Mouse (Mus musculus): Measurements from ENCODE around the gene Ncor2. TPM values are rescaled to one million over a fixed set of nuclear protein-coding genes. Genes with fewer than 3 reads are reported as not detected.

Gene Ncor2
- total RNA-seq, 1 experiment, result 19.9 TPM

DNA sequence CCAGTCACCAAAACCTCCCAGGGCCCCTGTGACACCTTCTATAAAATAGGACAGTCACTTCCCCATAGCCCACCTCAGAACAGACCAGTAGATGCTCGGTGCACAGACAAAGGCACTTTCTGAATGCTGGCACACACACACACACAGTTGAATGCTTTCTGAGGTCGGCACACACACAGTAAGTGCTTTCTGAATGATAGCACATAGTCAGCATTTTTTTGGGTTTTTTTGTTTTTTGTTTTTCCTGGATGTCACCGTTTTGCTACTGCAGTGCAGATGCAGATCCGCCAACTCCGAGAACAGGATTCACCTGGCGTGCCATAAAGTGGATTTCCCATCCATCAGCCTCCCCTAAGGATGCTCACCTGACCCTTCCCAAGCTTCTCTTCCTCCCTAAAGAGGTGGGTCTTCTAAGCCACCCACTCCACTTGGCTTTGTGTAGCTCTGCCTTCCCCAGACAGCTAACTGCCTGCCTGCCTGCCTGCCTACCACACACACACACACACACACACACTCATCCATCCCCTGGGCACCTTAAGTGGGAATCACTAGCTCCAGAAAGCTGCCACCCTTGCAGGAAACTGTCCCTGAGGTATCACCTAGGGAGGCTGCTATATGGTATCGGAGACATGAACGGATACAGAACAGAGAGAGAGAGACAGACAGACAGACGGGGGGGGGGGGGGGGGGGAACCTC lies 3.2 kb downstream of the Ncor2 start:
- Histone ChIP-seq H3K36me3 (ENCODE audit: control insufficient read depth, insufficient read depth, low read length, poor library complexity, severe bottlenecking) (peaks cover 1% of the 10 kb centered on the region; the same call in 1 of the 2 replicates), H3K4me1 (ENCODE audit: control insufficient read depth in 2 of 2, insufficient read depth in 2 of 2, low read length in 2 of 2, poor library complexity in 1 of 2) (peaks cover 2 to 48% of the 10 kb centered on the region in 2 experiments; a peak in 2 of 4 replicates), H3K4me3 (ENCODE audit: insufficient read depth in 1 of 2, low read depth in 1 of 2, low read length in 2 of 2, poor library complexity in 1 of 2, severe bottlenecking in 1 of 2) (no peak overlapping the region), H3K9ac (ENCODE audit: insufficient read depth, low read depth, low read length, poor library complexity, severe bottlenecking) (no peak overlapping the region), H3K27ac (ENCODE audit: insufficient read depth, low read depth, low read length, poor library complexity, severe bottlenecking) (no peak overlapping the region), H3K9me3 (ENCODE audit: control insufficient read depth, insufficient read depth, low read depth, low read length) (no peaks in the 10 kb centered on the region)
- peak; percentile 45; the same call in 1 of the 2 replicates for TF ChIP-seq MAFK (IDR thresholded peaks at IDR 0.05; ENCODE audit: insufficient read depth, low read depth, low read length)
- TF ChIP-seq ZC3H11A (IDR thresholded peaks at IDR 0.05; ENCODE audit: borderline replicate concordance, low read depth, low read length), result no peak
- DNase-seq (ENCODE audit: low read depth, low spot score), result no peak
- in situ Hi-C loops (cut with MboI; ENCODE audit: low sequenced_read_pairs in 2 of 2, unreplicated experiment in 2 of 2), result no loop called here

GRCm38 (mm10) chr5:125174726-125175672 lies 4.0 kb downstream of the Ncor2 start:
- no peak for DNase-seq (ENCODE audit: low read depth, low spot score)
- H3K27ac ChIP-seq (ENCODE audit: insufficient read depth, low read depth, low read length, poor library complexity, severe bottlenecking), result no peak overlapping the region
- peaks cover 1% of the 10 kb centered on the region; the same call in 1 of the 2 replicates for H3K36me3 ChIP-seq (ENCODE audit: control insufficient read depth, insufficient read depth, low read length, poor library complexity, severe bottlenecking)
- in situ Hi-C loops (cut with MboI; ENCODE audit: low sequenced_read_pairs in 2 of 2, unreplicated experiment in 2 of 2), result no loop called here
- H3K4me3 ChIP-seq (ENCODE audit: insufficient read depth in 1 of 2, low read depth in 1 of 2, low read length in 2 of 2, poor library complexity in 1 of 2, severe bottlenecking in 1 of 2), result no peak overlapping the region
- peaks cover 5 to 49% of the 10 kb centered on the region in 2 experiments; a peak in 3 of 4 replicates for H3K4me1 ChIP-seq (ENCODE audit: control insufficient read depth in 2 of 2, insufficient read depth in 2 of 2, low read length in 2 of 2, poor library complexity in 1 of 2)
- TF ChIP-seq ZC3H11A (IDR thresholded peaks at IDR 0.05; ENCODE audit: borderline replicate concordance, low read depth, low read length) (no peak), MAFK (IDR thresholded peaks at IDR 0.05; ENCODE audit: insufficient read depth, low read depth, low read length) (no peak), ZNF384 (IDR thresholded peaks at IDR 0.05; ENCODE audit: low read depth, low read length) (no peak), HCFC1 (IDR thresholded peaks at IDR 0.05; ENCODE audit: borderline replicate concordance, insufficient read depth, low read length) (no peak), CHD2 (IDR thresholded peaks at IDR 0.05; ENCODE audit: low read depth, low read length) (no peak)
- no peaks in the 10 kb centered on the region for H3K9me3 ChIP-seq (ENCODE audit: control insufficient read depth, insufficient read depth, low read depth, low read length)
- H3K9ac ChIP-seq (ENCODE audit: insufficient read depth, low read depth, low read length, poor library complexity, severe bottlenecking), result no peak overlapping the region

GRCm38 (mm10) chr5:125173868-125174267 lies 5.2 kb downstream of the Ncor2 start:
- in situ Hi-C loops (cut with MboI; ENCODE audit: low sequenced_read_pairs in 2 of 2, unreplicated experiment in 2 of 2), result no loop called here
- H3K9ac ChIP-seq (ENCODE audit: insufficient read depth, low read depth, low read length, poor library complexity, severe bottlenecking), result no peak overlapping the region
- peaks cover 4% of the 10 kb centered on the region; the same call in 1 of the 2 replicates for H3K36me3 ChIP-seq (ENCODE audit: control insufficient read depth, insufficient read depth, low read length, poor library complexity, severe bottlenecking)
- no peaks in the 10 kb centered on the region for H3K9me3 ChIP-seq (ENCODE audit: control insufficient read depth, insufficient read depth, low read depth, low read length)
- H3K27ac ChIP-seq (ENCODE audit: insufficient read depth, low read depth, low read length, poor library complexity, severe bottlenecking), result no peak overlapping the region
- no peak for TF ChIP-seq HCFC1 (IDR thresholded peaks at IDR 0.05; ENCODE audit: borderline replicate concordance, insufficient read depth, low read length)
- no peak for TF ChIP-seq ZC3H11A (IDR thresholded peaks at IDR 0.05; ENCODE audit: borderline replicate concordance, low read depth, low read length)
- TF ChIP-seq MAFK (IDR thresholded peaks at IDR 0.05; ENCODE audit: insufficient read depth, low read depth, low read length), result no peak
- TF ChIP-seq ZNF384 (IDR thresholded peaks at IDR 0.05; ENCODE audit: low read depth, low read length), result no peak
- DNase-seq (ENCODE audit: low read depth, low spot score), result no peak
- no peak overlapping the region for H3K4me3 ChIP-seq (ENCODE audit: insufficient read depth in 1 of 2, low read depth in 1 of 2, low read length in 2 of 2, poor library complexity in 1 of 2, severe bottlenecking in 1 of 2)
- H3K4me1 ChIP-seq (ENCODE audit: control insufficient read depth in 2 of 2, insufficient read depth in 2 of 2, low read length in 2 of 2, poor library complexity in 1 of 2), result peaks cover 5 to 44% of the 10 kb centered on the region in 2 experiments; a peak in 3 of 4 replicates

GRCm38 (mm10) chr5:125172831-125173615 lies 6.0 kb downstream of the Ncor2 start:
- TF ChIP-seq MAFK (IDR thresholded peaks at IDR 0.05; ENCODE audit: insufficient read depth, low read depth, low read length) (no peak), CHD2 (IDR thresholded peaks at IDR 0.05; ENCODE audit: low read depth, low read length) (no peak), HCFC1 (IDR thresholded peaks at IDR 0.05; ENCODE audit: borderline replicate concordance, insufficient read depth, low read length) (no peak), ZNF384 (IDR thresholded peaks at IDR 0.05; ENCODE audit: low read depth, low read length) (no peak), ZC3H11A (IDR thresholded peaks at IDR 0.05; ENCODE audit: borderline replicate concordance, low read depth, low read length) (no peak)
- in situ Hi-C loops (cut with MboI; ENCODE audit: low sequenced_read_pairs in 2 of 2, unreplicated experiment in 2 of 2), result no loop called here
- no peaks in the 10 kb centered on the region for H3K9me3 ChIP-seq (ENCODE audit: control insufficient read depth, insufficient read depth, low read depth, low read length)
- peaks cover 5% of the 10 kb centered on the region; the same call in 1 of the 2 replicates for H3K36me3 ChIP-seq (ENCODE audit: control insufficient read depth, insufficient read depth, low read length, poor library complexity, severe bottlenecking)
- H3K27ac ChIP-seq (ENCODE audit: insufficient read depth, low read depth, low read length, poor library complexity, severe bottlenecking), result no peak overlapping the region
- H3K9ac ChIP-seq (ENCODE audit: insufficient read depth, low read depth, low read length, poor library complexity, severe bottlenecking), result no peak overlapping the region
- peaks cover 5 to 46% of the 10 kb centered on the region in 2 experiments; a peak in 3 of 4 replicates for H3K4me1 ChIP-seq (ENCODE audit: control insufficient read depth in 2 of 2, insufficient read depth in 2 of 2, low read length in 2 of 2, poor library complexity in 1 of 2)
- no peak overlapping the region for H3K4me3 ChIP-seq (ENCODE audit: insufficient read depth in 1 of 2, low read depth in 1 of 2, low read length in 2 of 2, poor library complexity in 1 of 2, severe bottlenecking in 1 of 2)
- no peak for DNase-seq (ENCODE audit: low read depth, low spot score)
